Mouse (Mus musculus) brain, embryonic 14.5 days (tissue): ENCODE data around the gene Adamtsl3. TPM values are rescaled to one million over a fixed set of nuclear protein-coding genes. Genes with fewer than 3 reads are reported as not detected.
A peak's percentile ranks its signal among the peaks of the same experiment; 100 is the strongest.

Experiments
- DNase-seq: peaks from one replicate; pipeline ENCODE4 v3.0.0-alpha.2; 2011; ENCODE audit warnings: low read depth
- CTCF ChIP-seq: fragments of 200-500 bp; IDR thresholded peaks from 2 replicates; pipeline ENCODE4 v1.5.1; 2012; ENCODE audit warnings: inconsistent platforms, mild to moderate bottlenecking, moderate library complexity, borderline replicate concordance; ENCODE audit not compliant: insufficient read depth, insufficient read length; ENCODE audit errors: extremely low read depth
- POLR2A ChIP-seq: fragments of 200-500 bp; IDR thresholded peaks from 2 replicates; pipeline ENCODE4 v1.6.1; 2012; ENCODE audit warnings: mild to moderate bottlenecking, inconsistent platforms, borderline replicate concordance; ENCODE audit not compliant: poor library complexity, insufficient read depth, insufficient read length, severe bottlenecking; ENCODE audit errors: extremely low read depth
- polyA plus RNA-seq: library from polyadenylated mRNA; depleted of rRNA; stranded (reverse); fragments of >200 nt; gene quantifications from 2 replicates; pipeline ENCODE4 v1.2.3, GENCODE M21; 2012

Gene Adamtsl3
- polyA plus RNA-seq, 1 experiment: 0.92 TPM

- no peak for TF ChIP-seq CTCF
- no peak for TF ChIP-seq POLR2A
- DNase-seq: no peak
Observed at GRCm38 (mm10) chr7:82405466-82406045, 70.1 kb downstream of the Adamtsl3 start.

GRCm38 (mm10) chr7:82410966-82411365, 75.5 kb downstream of the Adamtsl3 start:
- TF ChIP-seq POLR2A: no peak
- TF ChIP-seq CTCF: no peak
- DNase-seq: no peak

GRCm38 (mm10) chr7:82416653-82417052, 81.2 kb downstream of the Adamtsl3 start:
- no peak for DNase-seq
- TF ChIP-seq CTCF (no peak), POLR2A (no peak)

GRCm38 (mm10) chr7:82417053-82417452, 81.6 kb downstream of the Adamtsl3 start:
- no peak for DNase-seq
- TF ChIP-seq CTCF (no peak), POLR2A (no peak)

GRCm38 (mm10) chr7:82420329-82421052, 85.0 kb downstream of the Adamtsl3 start:
- DNase-seq: peak; percentile 59

- DNase-seq: no peak
- no peak for TF ChIP-seq POLR2A
- no peak for TF ChIP-seq CTCF
Observed at GRCm38 (mm10) chr7:82422561-82422960, 87.1 kb downstream of the Adamtsl3 start.

- no peak for DNase-seq
- TF ChIP-seq CTCF (no peak), POLR2A (no peak)
Observed at GRCm38 (mm10) chr7:82423602-82424001, 88.1 kb downstream of the Adamtsl3 start.

- no peak for TF ChIP-seq CTCF
- TF ChIP-seq POLR2A: no peak
- no peak for DNase-seq
Observed at GRCm38 (mm10) chr7:82424281-82424680, 88.8 kb downstream of the Adamtsl3 start.

- DNase-seq: peak; percentile 68
- TF ChIP-seq CTCF (no peak), POLR2A (no peak)
Observed at GRCm38 (mm10) chr7:82425374-82425773, 89.9 kb downstream of the Adamtsl3 start.

- DNase-seq: no peak
- TF ChIP-seq CTCF (no peak), POLR2A (no peak)
Observed at GRCm38 (mm10) chr7:82429447-82429846, 94.0 kb downstream of the Adamtsl3 start.

- TF ChIP-seq POLR2A (no peak), CTCF (no peak)
- DNase-seq: no peak
Observed at GRCm38 (mm10) chr7:82431572-82431971, 96.1 kb downstream of the Adamtsl3 start.

- no peak for TF ChIP-seq CTCF
- no peak for TF ChIP-seq POLR2A
- DNase-seq: no peak
Observed at GRCm38 (mm10) chr7:82433226-82433625, 97.7 kb downstream of the Adamtsl3 start.
